Mouse (Mus musculus) hindbrain, embryonic 10.5 days (tissue): ENCODE measurements at regions not wholly inside any gene's neighbourhood (a gene's known extent, or its start where the extent isn't known, plus 50 kb on each side); places are given as distances from the start of the nearest gene placed in this dataset.
"Not testable (repeated sequence)": the region's sequence is repeated elsewhere in the genome, so short reads cannot be mapped to it uniquely, and the experiment has no call there.

ENCODE experiments used
- DNase-seq: peaks from one replicate; pipeline ENCODE4 v3.0.0-alpha.2; 2017; ENCODE audit warnings: low spot score
- H3K27ac ChIP-seq: fragments of 300-500 bp; sonication (generic); 2 replicates; pipeline ENCODE4 v1.5.1; 2016; ENCODE audit warnings: mild to moderate bottlenecking, moderate library complexity
- H3K27me3 ChIP-seq: fragments of 300-500 bp; sonication (generic); 2 replicates; pipeline ENCODE4 v1.6.1; 2016; ENCODE audit warnings: mild to moderate bottlenecking; ENCODE audit not compliant: poor library complexity, insufficient read depth, severe bottlenecking
- H3K36me3 ChIP-seq: fragments of 300-500 bp; sonication (generic); 2 replicates; pipeline ENCODE4 v1.6.1; 2016; ENCODE audit warnings: mild to moderate bottlenecking, moderate library complexity
- H3K4me1 ChIP-seq: fragments of 300-500 bp; sonication (generic); replicated peaks from 2 replicates; pipeline ENCODE4 v1.6.1; 2016; ENCODE audit warnings: mild to moderate bottlenecking
- H3K4me3 ChIP-seq: fragments of 300-500 bp; sonication (generic); 2 replicates; pipeline ENCODE4 v1.5.1; 2016; ENCODE audit warnings: mild to moderate bottlenecking, moderate library complexity
- H3K9me3 ChIP-seq: fragments of 300-500 bp; sonication (generic); 2 replicates; pipeline ENCODE4 v1.6.1; 2016; ENCODE audit warnings: mild to moderate bottlenecking, moderate library complexity
- WGBS: fragments of 180-500 bp; shearing (Covaris S2); methylation state at CpG from one replicate; pipeline ENCODE4 v1.1.7; 2016; 5-methylcytosine and 5-hydroxymethylcytosine counted together

DNA sequence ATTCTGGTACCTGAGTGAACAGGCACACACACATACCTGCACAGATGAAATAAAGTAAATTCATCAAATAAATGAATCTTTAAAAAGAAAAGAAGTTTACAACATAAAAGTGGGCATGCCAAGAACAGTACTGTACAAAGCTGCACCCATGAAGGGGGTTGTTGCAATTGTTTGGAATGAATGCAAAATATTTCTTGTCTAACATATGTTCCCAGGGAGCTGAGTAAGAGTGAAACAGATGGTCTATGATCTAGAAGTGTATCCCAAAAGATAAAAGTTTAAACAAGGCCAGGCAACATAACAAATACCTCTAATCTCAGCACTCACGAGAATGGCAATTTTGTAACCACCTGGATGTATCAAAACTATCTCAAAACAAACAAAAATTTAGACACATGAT, 1685.5 kb upstream of the Dsel start:
- 83% methylated on average over 1 of the region's 1 CpGs for WGBS
- no peaks in the 10 kb centered on the region for H3K4me1 ChIP-seq
- H3K27me3 ChIP-seq, result no peaks in the 10 kb centered on the region
- H3K36me3 ChIP-seq, result no peaks in the 10 kb centered on the region
- H3K9me3 ChIP-seq, result no peaks in the 10 kb centered on the region
- H3K4me3 ChIP-seq, result no peak overlapping the region
- H3K27ac ChIP-seq, result no peak overlapping the region
- DNase-seq, result no peak

DNA sequence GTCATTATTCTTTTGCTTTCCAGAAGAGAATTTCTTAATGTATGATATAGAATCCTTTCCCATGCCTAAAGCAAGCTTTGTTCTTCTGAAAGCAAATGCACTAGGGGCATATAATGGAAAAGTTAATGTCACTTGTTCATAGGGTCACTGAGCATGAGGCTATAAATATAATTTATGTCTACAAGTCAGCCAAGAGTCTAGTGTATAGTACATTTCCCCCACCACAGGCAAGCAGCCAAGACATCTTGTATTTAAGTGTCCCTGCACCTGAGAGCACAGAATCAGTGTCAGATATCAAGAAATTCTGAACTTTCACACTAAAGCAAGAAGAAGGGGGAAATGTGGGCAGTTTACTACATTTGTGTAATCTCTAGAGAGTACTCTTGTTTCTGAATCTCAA, 1675.3 kb upstream of the Dsel start:
- Histone ChIP-seq H3K4me3 (no peak overlapping the region), H3K27me3 (no peaks in the 10 kb centered on the region), H3K36me3 (no peaks in the 10 kb centered on the region), H3K9me3 (no peaks in the 10 kb centered on the region), H3K27ac (no peak overlapping the region), H3K4me1 (no peaks in the 10 kb centered on the region)
- no peak for DNase-seq

DNA sequence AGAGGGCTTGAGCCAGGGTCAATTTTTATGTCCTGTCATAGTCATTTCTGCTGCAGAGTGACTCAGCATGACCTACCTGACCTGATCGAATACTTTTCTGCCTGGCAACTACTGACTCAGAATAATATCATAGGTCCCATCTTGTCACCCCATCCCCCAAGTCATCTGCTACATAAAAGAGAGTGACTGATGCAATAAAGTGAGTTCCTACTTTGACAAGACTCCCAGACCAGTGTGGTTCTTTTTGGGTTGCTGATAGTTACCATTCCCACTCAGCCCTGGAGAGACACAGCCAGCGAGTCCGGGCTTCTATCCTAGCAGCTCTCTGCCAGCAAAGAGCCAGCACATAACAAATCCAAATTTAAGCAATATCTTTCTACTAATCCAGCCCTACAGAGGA, 1665.8 kb upstream of the Dsel start:
- Histone ChIP-seq H3K27ac (no peak overlapping the region), H3K27me3 (no peaks in the 10 kb centered on the region), H3K36me3 (no peaks in the 10 kb centered on the region), H3K4me3 (no peak overlapping the region), H3K9me3 (no peaks in the 10 kb centered on the region), H3K4me1 (no peaks in the 10 kb centered on the region)
- no peak for DNase-seq
- WGBS, result 94% methylated on average over 3 of the region's 3 CpGs

- H3K27me3 ChIP-seq, result no peaks in the 10 kb centered on the region
- H3K4me1 ChIP-seq, result no peaks in the 10 kb centered on the region
- DNase-seq, result no peak
- no peak overlapping the region for H3K27ac ChIP-seq
- 0 out of 2 replicates have a peak, but pooled peaks cover under 1% of the 10 kb centered on the region for H3K9me3 ChIP-seq
- 73% methylated on average over 2 of the region's 2 CpGs for WGBS
- no peaks in the 10 kb centered on the region for H3K36me3 ChIP-seq
- H3K4me3 ChIP-seq, result no peak overlapping the region
These were observed 1631.3 kb upstream of the Dsel start for GRCm38 (mm10) chr1:113495987-113496386.

DNA sequence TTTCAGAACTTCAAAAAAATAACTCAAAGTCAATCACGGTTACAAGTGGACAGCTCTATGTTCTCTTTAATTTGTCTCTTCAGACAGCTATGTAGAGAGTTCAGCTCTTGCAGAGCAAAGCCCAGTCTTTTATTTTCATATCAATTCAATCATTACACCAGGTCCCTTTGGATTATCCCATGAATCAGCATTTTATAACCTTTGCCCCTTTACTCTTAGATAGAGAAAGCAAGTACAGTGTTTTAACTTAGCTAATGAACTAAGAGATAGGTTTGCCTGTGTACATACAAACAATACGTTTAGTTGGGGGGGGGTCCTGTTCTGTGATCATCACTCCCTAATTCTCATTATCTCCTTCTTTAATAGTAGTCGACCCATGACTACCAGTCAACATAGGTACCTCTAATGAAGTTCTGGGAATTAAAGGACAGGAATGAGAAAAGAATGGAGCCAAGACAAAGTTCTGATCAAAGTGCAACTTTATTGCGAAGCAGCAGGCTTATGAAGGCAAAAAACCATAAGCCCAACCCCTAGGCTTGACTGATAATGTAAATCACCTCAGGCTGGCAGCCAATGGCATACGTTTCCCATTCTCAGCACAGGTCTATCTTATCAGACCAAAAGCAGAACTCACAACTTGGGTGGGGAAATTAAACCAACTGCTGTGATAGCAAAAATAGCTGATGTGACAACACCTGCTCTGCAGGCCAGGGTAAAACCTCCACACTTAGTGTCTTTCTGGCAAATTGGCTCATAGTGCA, 1625.7 kb upstream of the Dsel start:
- H3K36me3 ChIP-seq, result no peaks in the 10 kb centered on the region
- H3K27me3 ChIP-seq, result no peaks in the 10 kb centered on the region
- H3K4me3 ChIP-seq, result no peak overlapping the region
- H3K4me1 ChIP-seq, result no peaks in the 10 kb centered on the region
- no peak overlapping the region for H3K27ac ChIP-seq
- DNase-seq, result no peak
- WGBS, result 81% methylated on average over 5 of the region's 5 CpGs
- H3K9me3 ChIP-seq, result no peaks in the 10 kb centered on the region

DNA sequence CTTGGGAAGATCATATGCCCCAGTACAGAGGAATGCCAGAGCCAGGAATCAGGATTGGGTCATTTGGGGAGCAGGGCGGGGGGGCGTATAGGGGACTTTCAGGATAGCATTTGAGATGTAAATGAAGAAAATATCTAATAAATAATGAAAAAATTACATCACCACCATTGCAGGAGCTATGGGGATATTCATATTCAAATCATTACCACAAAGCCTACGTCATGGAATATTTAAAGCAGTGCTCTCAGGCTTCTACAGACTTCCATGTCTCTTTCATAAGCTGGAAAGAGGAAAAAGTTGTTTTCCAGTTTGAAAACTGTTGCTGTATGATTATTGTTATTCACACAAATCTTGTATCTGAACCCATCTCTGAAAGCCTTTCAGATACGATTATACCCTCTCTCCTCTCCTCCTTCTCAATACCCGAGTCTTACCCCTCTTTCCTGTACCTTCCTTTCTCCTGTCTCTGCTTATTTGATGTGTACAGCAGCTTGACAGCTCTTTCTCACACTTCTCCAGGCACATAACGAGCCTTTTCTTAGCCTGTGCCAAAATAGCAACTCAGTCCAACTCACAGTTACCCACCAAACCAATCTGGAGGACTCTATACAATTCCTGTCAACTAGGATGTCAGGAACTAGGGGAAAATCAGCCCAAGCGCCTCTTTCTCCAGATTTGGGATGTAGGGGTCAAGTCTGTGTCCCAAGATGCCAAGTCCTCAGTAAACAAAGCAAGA, 1592.0 kb upstream of the Dsel start:
- H3K27ac ChIP-seq, result no peak overlapping the region
- H3K27me3 ChIP-seq, result no peaks in the 10 kb centered on the region
- no peaks in the 10 kb centered on the region for H3K4me1 ChIP-seq
- 84% methylated on average over 7 of the region's 7 CpGs for WGBS
- H3K36me3 ChIP-seq, result no peaks in the 10 kb centered on the region
- no peaks in the 10 kb centered on the region for H3K9me3 ChIP-seq
- H3K4me3 ChIP-seq, result no peak overlapping the region
- DNase-seq, result no peak

GRCm38 (mm10) chr1:113433701-113434100, 1569.0 kb upstream of the Dsel start:
- no peak overlapping the region for H3K4me3 ChIP-seq
- no peak for DNase-seq
- H3K36me3 ChIP-seq, result no peaks in the 10 kb centered on the region
- no peaks in the 10 kb centered on the region for H3K4me1 ChIP-seq
- H3K27me3 ChIP-seq, result no peaks in the 10 kb centered on the region
- H3K27ac ChIP-seq, result no peak overlapping the region
- no peaks in the 10 kb centered on the region for H3K9me3 ChIP-seq
- WGBS, result 79% methylated on average over 1 of the region's 1 CpGs

DNA sequence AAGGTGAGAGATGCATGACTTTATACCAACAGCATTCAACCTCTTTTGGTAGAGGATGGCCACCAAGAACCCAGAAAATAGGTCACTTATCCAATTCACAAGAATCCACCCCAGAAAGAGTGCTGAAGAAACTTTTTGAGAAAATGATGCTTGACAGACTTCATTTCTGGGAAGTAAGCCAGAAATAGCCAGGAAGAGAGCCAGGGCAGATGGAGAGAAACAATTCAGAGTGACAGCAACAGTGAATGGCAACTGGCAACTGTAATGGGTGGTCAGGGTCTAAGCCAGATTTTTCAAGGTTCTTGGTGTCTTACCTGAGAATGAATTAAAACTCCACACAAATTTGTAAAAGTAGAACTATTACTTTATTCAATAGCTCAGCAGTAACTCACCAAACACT, 1566.5 kb upstream of the Dsel start:
- H3K27ac ChIP-seq, result no peak overlapping the region
- H3K9me3 ChIP-seq, result no peaks in the 10 kb centered on the region
- no peaks in the 10 kb centered on the region for H3K27me3 ChIP-seq
- no peaks in the 10 kb centered on the region for H3K4me1 ChIP-seq
- DNase-seq, result no peak
- H3K36me3 ChIP-seq, result no peaks in the 10 kb centered on the region
- no peak overlapping the region for H3K4me3 ChIP-seq

DNA sequence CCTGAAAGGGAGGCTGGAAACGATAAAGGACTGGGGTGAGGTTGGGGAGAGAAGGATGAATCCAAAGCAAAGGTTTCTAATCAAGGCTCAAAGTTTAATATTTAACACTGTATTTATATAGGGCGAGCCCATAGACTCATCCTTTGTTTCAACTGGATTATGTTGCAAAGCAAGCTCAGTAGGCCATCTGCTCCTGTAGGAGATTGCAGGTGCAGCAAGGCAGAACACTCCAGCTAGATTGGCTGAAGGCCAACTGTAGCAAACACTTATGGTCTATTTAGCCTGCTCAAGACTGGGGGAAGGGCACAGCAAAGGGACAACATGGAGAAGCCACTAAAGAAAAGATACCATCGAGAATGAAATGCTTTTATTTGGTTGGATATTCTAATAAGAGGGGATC, 1548.1 kb upstream of the Dsel start:
- Histone ChIP-seq H3K27ac (no peak overlapping the region), H3K36me3 (no peaks in the 10 kb centered on the region), H3K27me3 (no peaks in the 10 kb centered on the region), H3K4me1 (no peaks in the 10 kb centered on the region), H3K4me3 (no peak overlapping the region), H3K9me3 (no peaks in the 10 kb centered on the region)
- 85% methylated on average over 3 of the region's 3 CpGs for WGBS
- DNase-seq, result no peak

- Histone ChIP-seq H3K27ac (no peak overlapping the region), H3K27me3 (no peaks in the 10 kb centered on the region), H3K9me3 (no peaks in the 10 kb centered on the region), H3K36me3 (no peaks in the 10 kb centered on the region), H3K4me3 (no peak overlapping the region), H3K4me1 (no peaks in the 10 kb centered on the region)
- 89% methylated on average over 6 of the region's 6 CpGs for WGBS
- no peak for DNase-seq
These were observed 1530.6 kb upstream of the Dsel start for GRCm38 (mm10) chr1:113395267-113395824.

DNA sequence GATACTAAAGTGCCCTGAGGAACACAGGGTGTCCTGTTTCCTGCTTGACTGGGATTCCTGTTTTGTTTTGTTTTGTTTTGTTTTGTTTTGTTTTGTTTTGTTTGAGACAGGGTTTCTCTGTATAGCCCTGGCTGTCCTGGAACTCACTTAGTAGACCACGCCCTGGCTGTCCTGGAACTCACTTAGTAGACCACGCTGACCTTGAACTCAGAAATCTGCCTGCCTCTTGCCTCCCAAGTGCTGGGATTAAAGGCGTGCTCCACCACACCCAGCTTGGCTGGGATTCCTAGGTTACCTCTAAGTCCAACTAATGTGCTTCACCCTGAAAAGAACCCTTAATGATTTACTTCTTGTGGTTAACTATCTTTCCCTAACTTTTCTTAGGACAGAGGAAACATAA, 1529.6 kb upstream of the Dsel start:
- not testable (repeated sequence) for H3K4me3 ChIP-seq, H3K9me3 ChIP-seq, DNase-seq, H3K27ac ChIP-seq, H3K4me1 ChIP-seq, H3K27me3 ChIP-seq, H3K36me3 ChIP-seq
- WGBS, result 91% methylated on average over 3 of the region's 3 CpGs

DNA sequence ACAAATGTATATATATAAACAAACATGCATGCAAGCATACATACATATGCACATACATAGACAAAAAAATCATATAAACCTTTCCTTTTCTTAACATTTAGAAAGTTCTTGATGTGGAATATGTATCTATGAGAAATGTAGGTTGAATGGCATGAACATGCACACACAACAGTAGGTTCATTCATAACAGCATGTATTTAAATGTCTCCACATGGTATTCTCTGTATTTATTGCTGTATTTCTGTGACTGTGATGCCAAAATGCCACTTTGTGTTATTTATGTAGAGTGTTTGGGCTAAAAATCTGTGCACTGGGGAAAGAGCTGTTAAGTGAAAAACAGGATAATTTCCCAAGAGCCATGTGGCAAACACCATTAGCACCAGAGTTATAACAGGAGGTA, 1528.2 kb upstream of the Dsel start:
- H3K4me1 ChIP-seq, result no peaks in the 10 kb centered on the region
- H3K4me3 ChIP-seq, result no peak overlapping the region
- H3K27ac ChIP-seq, result no peak overlapping the region
- H3K36me3 ChIP-seq, result no peaks in the 10 kb centered on the region
- H3K9me3 ChIP-seq, result no peaks in the 10 kb centered on the region
- H3K27me3 ChIP-seq, result no peaks in the 10 kb centered on the region
- no peak for DNase-seq

- 92% methylated on average over 2 of the region's 2 CpGs for WGBS
- H3K27ac ChIP-seq, result no peak overlapping the region
- no peak for DNase-seq
- no peak overlapping the region for H3K4me3 ChIP-seq
- no peaks in the 10 kb centered on the region for H3K4me1 ChIP-seq
- no peaks in the 10 kb centered on the region for H3K9me3 ChIP-seq
- H3K36me3 ChIP-seq, result no peaks in the 10 kb centered on the region
- H3K27me3 ChIP-seq, result no peaks in the 10 kb centered on the region
These were observed 1525.2 kb upstream of the Dsel start for GRCm38 (mm10) chr1:113389920-113390319.
